Mouse (Mus musculus) lung, postnatal 36 days (tissue): ENCODE results near the gene Zdhhc18.
"Not testable (repeated sequence)": the region's sequence is repeated elsewhere in the genome, so short reads cannot be mapped to it uniquely, and the experiment has no call there.

ENCODE experiments used
- DNase-seq: peaks from one replicate; pipeline ENCODE4 v3.0.0; 2022; ENCODE audit warnings: mixed read lengths

The Zdhhc18 gene

DNA sequence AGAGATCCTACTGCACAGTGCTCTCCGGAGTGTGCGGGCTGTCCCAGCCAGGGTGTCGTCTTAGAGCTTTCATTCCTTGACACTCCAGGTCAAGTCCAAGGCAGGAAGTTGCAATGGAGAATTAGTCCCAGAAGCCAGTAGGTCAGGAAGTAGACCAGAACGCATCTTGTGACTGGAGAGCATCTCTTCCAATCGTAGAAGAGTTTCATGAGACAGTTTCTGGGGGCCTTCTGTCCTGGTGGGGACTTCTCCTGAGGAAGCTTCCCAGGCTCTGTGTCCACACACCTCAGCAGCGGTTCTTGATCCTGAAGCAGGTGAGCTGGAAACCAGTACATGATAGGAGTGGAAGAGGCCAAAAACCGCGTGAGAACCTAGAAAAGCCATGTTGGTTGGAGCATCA is 12.5 kb upstream of the Zdhhc18 start:
- no peak for DNase-seq

DNA sequence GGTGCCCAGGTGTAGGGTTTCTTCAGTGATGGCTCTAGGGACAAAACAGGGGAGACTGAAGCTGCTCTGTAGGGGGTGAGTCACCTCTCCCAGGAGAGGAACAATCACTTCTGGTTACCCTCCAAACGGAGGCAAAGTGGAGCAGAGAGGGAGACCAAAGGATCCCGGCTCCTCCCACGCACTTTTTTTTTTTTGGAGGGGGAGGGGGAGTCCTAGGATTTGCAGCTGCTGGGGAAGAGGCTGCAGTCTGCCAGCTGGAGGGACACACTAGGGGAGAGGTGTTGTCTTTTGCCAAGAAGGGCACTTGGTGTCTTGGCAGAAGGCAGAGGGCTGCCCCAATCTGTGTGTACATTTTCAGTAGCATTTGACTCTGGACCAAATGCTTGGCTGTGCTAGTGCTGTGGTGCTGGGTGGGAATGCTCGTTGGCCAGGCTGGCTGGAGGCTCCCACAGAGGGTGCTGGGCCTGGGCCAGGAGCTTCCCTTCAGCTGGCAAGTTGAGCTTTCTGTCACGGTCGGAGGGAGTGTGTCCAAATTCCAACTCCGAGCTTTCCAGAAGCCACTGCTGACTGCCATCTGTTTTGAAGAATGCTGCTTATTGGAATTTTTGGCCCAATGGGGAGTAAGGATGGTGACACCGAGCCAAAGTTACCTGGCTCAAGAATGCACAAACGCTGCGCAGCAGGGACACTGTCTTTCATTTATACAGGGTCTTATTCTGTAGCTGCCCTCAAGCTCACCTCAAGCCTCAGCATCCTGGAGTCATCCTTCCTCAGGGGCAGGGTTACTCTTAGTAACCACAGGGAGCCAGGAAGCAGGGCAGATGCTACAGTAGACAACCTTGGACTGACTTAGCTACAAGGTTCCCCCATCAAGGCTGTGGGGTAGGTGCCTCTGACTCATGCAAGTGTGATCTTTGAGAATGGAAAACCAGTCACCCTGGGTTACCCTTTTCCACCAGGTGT is 10.5 kb upstream of the Zdhhc18 start:
- peak; percentile 90 for DNase-seq

GRCm38 (mm10) chr4:133659497-133660192 is 9.7 kb upstream of the Zdhhc18 start:
- peak; percentile 87 for DNase-seq

DNA sequence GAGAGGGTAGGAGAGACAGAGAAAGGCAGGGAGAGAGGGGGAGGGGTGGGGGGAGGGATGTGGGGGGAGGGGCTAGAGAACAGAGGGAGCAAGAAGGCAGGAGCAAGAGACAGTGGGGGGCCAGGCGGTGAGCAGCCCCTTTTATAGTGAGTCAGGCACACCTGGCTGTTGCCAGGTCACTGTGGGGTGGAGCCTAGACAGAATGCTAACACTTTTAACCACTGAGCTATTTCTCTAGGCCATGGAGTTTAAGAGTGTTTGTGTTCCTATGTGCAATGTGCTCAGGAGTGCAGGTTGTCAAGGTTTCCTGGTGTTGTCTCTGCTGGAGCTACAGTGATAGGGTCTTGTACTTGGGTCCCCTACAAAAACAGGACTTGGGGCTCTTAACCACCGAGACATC is 8.8 kb upstream of the Zdhhc18 start:
- DNase-seq: peak; percentile 46

DNA sequence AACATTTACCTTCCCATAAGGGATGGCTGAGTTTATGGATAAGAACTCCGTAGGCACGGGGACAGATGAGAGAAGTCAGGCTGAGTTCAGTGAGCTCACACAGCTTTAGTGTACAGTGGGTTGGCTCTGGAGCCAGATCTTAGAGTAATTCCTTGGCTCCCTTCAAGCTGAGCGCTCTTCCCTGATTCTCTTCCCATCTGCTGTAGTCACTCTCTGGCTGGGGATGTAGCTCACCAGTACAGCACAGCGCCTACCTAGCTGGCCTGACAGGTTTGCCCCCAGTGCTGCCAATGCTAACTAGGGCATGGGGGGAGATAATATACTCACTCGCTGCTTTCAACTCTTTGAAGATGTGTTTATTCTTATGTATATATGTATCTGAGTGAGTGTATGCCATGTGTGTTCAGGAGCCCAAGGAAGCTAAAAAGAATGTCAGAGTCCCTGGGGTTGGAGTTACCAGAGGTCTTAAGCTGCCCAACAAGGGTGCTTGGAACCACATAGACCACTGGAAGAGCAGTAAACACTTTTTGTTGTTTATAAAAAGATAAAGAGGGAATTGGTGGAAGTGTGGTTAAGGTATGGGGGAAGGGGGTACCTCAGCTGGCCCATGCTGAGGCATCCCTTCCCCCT is 8.0 kb upstream of the Zdhhc18 start:
- no peak for DNase-seq

GRCm38 (mm10) chr4:133656997-133657396 is 7.0 kb upstream of the Zdhhc18 start:
- peak; percentile 49 for DNase-seq

DNA sequence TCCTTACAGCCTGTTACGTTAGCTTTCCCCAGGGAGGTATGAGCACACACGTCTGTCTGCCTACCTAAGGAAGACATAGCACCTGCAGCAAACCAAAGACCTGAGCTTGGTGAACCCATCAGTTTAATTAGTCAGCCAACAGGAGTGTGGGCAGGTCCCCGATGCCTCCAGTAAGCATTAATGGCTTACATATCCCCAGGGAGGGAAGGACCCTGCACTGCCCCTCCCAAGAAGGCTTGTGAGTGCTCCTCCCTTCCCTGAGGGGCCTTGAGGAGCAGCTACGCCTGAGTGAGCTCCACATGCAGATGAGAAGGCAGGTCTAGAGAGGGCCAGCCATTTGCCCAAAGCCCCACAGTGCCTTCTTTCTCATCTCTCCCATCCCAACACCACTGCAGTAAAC is 6.3 kb upstream of the Zdhhc18 start:
- DNase-seq: no peak

DNA sequence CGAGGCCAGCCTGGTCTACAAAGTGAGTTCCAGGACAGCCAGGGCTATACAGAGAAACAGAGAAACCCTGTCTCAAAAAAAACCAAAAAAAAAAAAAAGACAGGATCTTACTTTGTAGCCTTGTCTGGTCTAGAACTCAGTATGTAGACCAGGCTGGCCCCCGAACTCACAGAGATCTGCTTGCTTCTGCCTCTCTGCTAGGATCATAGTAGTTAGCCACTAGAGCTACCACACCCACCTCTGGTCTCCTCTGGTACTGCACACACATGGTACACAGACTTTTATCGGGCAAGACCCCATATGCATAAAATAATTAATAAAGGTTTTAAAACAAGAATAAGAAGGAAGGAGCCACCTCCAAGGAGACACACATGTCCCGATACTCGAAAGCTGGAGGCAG is 4.1 kb upstream of the Zdhhc18 start:
- not testable (repeated sequence) for DNase-seq

GRCm38 (mm10) chr4:133652746-133653145 is 2.8 kb upstream of the Zdhhc18 start:
- no peak for DNase-seq

DNA sequence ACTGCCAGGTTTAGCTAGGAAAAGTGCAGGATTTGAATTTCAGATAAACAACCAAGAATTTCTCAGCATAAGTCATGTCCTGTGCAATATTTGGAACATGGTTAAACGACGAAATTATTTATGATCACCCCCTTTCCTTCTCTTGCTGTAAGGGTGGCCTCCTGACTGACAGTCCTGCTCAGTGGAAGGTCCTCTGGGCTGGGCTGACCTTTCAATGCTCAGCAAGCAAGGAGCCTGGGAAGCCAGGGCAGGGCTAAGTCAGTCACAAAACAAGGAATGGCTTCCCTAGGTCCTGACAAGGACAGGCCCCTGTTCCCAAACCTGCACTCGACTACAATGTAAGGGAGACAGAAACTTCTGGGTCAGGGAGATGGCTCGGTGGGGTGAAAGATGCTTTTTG is 2.0 kb upstream of the Zdhhc18 start:
- no peak for DNase-seq

DNA sequence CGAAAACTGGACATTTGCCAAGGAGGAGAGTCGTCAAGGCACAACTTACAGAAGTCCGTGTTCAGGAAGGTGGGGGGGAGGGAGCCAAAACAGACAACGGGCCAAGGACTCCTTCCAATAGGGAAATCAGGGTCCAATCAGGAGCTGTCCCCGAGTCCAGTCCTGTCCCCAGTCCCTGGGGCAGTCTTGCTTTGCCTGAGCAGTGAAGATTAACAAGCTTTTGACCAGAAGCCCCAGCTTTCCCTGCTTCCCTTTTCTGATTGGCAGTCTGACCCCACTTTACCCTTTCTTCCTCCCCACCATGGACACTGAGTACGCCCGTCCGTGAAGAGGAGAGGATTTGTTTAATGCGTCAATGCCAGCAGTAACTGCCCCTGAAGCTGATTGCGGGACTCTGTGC is 1.5 kb upstream of the Zdhhc18 start:
- DNase-seq: no peak

DNA sequence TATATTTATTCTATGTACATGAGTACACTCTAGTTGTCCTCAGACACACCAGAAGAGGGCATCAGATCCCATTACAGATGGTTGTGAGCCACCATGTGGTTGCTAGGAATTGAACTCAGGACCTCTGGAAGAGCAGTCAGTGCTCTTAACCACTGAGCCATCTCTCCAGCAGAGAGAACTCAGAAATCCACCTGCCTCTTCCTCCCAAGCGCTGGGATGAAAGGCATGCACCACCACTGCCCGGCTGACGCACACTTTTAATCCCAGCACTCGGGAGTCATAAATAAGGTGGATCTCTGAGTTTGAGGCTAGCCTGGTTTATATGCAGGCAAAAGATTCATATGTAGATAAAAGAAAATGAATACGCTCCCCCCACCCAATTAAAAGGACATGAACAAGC is 490 bp downstream of the Zdhhc18 start:
- DNase-seq: not testable (repeated sequence)

- no peak for DNase-seq
Measured at GRCm38 (mm10) chr4:133645680-133646079, 4.3 kb downstream of the Zdhhc18 start.

DNA sequence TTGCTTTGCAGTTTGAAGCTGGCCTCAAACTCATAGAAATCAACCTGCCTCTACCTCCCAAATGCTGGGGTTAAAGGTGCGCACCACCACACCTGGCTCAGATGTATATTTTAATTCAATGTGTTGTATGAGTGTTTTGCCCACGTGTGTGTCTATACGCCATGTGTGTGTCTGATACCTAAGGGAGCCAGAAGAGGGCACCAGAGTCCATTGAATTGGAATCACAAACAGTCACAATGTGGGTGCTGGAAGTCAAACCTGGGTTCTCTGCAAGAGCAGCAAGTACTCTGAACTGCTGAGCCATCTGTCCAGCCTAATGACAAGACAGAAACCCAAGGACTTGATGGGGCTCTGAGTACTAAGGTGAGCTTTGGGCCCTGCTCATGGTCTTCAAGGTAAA is 4.8 kb downstream of the Zdhhc18 start:
- DNase-seq: no peak

DNA sequence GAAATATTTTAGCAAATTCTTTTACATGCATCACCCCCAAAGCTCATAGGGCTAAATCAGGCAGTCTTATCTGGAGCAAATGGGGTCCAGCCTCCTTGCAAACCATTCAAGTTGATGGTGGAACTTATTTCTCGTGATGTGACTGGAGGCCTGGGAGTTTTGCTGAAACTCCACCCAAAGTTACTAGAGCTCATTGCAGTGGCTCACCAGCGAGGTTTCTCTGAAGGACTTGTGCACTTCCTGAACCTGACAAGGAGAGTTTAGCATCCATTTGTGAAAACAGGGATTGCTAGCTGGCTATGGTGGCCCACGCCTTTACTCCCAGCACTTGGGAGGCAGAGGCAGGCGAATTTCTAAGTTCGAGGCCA is 15.9 kb downstream of the Zdhhc18 start:
- DNase-seq: no peak

- DNase-seq: peak; percentile 92
Measured at GRCm38 (mm10) chr4:133633332-133634042, 16.5 kb downstream of the Zdhhc18 start.

DNA sequence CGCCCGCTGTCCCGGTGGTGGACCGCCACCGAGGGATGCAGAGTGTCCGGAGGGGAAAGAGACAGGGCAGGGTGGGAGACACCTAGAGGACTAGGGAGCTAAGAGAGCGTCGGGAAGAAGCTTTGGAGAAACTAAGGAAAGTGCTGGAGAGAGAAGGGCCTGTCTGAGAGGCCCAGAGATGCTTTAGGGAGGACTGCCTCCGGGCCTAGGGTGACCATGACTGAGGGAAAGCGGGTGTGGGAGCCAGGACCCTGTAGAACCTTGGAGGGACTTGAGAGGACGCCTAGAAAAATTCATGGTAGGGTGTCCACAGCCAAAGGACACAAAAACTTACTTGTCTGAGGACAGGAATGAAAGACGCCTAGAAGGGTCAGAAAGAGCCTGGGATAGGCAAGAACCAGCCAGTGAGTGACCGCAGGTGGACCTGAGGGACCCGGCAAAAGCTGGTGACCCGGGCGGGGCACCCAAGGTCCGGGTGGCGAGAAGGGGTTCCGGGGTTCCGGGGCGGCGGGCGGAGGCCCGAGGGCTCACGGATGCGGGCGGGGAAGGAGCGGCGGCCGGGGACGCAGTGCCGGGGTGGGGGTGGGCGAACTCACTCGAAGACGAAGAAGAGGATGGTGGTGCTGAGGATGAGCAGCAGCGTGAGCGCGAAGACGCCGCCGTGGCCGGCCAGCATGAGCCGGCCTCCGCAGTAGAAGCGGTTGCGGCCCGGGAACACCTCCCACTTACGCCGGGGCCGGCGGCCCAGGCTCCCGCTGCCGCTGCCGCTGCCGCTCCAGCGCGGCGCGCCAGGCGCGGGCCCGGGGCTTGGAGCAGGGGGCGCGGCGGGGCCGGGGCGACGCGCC is 17.2 kb downstream of the Zdhhc18 start:
- DNase-seq: no peak

DNA sequence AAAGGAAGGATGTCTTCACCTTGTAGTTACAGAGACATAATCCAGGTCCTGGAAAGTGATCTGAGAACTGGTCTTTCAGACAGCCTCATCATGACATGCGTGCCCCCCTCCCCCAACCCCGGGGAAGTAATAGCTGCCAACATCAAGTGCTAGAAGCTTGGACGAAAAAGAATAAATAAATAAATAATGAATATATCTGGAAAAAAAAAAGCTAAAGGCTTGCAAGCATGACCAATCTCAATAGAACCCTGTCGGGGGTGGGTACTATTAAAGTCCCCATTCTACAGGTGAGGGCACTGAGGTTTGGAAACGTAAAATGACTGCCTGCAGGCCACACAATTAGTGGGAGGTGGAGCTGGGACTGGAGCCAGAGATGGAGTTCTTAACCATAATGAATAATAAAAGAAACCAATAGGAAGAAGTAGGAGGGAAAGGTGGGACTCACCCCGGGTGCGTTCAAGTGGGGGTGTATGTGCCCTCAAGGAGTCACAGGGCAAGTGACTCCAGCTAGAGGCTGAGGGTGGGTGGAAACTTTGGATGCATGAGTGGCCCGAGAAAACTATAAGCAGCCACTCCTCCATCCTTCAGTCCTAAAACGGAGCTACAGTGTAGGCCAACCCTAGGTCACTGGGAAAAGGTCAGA is 18.1 kb downstream of the Zdhhc18 start:
- DNase-seq: peak; percentile 82

DNA sequence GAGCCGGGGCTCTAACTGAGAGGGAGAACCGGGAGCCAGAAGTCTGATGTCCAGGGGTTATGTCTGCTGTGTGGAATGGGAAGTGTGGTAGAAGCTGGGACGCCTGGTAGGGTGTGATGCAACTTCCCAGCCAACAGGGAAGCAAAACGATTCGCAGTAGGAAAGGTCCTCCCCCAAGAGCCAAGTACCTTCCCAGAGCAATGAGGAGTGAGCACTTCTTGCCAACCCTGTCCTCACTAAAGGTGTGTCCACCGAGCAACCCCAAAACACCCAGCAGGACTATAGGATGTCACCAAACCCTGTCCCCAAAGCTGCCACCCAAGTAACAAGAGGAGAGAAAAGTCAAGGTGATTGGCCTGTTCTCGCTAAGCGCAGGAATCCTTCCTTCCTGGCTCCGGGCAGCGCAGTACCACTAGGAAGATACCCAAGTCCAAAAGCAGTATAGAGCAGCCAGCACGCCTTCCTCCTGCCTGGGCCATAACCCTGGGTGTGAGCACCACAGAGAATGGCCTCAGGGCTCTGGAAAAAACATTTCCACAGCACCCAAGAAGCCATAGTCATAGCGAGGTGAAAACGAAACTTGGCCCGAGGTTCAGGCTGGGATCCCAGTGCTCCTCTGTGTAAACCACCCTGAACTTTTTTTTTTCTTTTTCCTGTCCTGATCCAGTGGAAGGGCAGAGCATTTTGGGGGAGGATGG is 18.7 kb downstream of the Zdhhc18 start:
- peak; percentile 64 for DNase-seq

- no peak for DNase-seq
Measured at GRCm38 (mm10) chr4:133630326-133630920, 19.5 kb downstream of the Zdhhc18 start.
